Mouse (Mus musculus) ES-Bruce4 (cell line): Measurements from ENCODE around the gene Col9a2. TPM values are rescaled to one million over a fixed set of nuclear protein-coding genes. Genes with fewer than 3 reads are reported as not detected.
A peak's percentile ranks its signal among the peaks of the same experiment; 100 is the strongest.

Experiments
- H3K27ac ChIP-seq: 2 replicates; pipeline ENCODE4 v1.5.1; 2012; ENCODE audit warnings: low read length, inconsistent platforms; ENCODE audit not compliant: insufficient read depth
- H3K27me3 ChIP-seq: 2 replicates; pipeline ENCODE4 v1.6.1; 2012; ENCODE audit warnings: mild to moderate bottlenecking, low read length, inconsistent platforms; ENCODE audit not compliant: control insufficient read depth, poor library complexity, insufficient read depth, severe bottlenecking
- H3K36me3 ChIP-seq: 2 replicates; pipeline ENCODE4 v1.6.1; 2012; ENCODE audit warnings: inconsistent platforms, mild to moderate bottlenecking, low read length, moderate library complexity; ENCODE audit not compliant: control insufficient read depth, poor library complexity, insufficient read depth, severe bottlenecking
- H3K4me1 ChIP-seq: one replicate; pipeline ENCODE4 v1.8.1; 2011; ENCODE audit warnings: low read length; ENCODE audit not compliant: control insufficient read depth, insufficient read depth
- H3K4me3 ChIP-seq: 2 replicates; pipeline ENCODE4 v1.5.1; 2011; ENCODE audit warnings: low read depth, mild to moderate bottlenecking, low read length
- H3K9ac ChIP-seq: 2 replicates; pipeline ENCODE4 v1.6.1; 2012; ENCODE audit warnings: low read depth, mild to moderate bottlenecking, inconsistent platforms; ENCODE audit not compliant: poor library complexity, severe bottlenecking
- H3K9me3 ChIP-seq: replicated peaks from 2 replicates; pipeline ENCODE4 v1.6.1; 2012; ENCODE audit warnings: mild to moderate bottlenecking, low read length, inconsistent platforms; ENCODE audit not compliant: control insufficient read depth, poor library complexity, insufficient read depth, severe bottlenecking
- CTCF ChIP-seq: IDR thresholded peaks from one replicate; pipeline ENCODE4 v1.8.1; 2011; ENCODE audit warnings: low read depth, low read length
- EP300 ChIP-seq: IDR thresholded peaks from 2 replicates; pipeline ENCODE4 v1.6.1; 2011; ENCODE audit warnings: low read depth, low read length; ENCODE audit not compliant: insufficient read depth
- POLR2A ChIP-seq: IDR thresholded peaks from one replicate; pipeline ENCODE4 v1.8.1; 2011; ENCODE audit warnings: low read length; ENCODE audit not compliant: insufficient read depth
- polyA plus RNA-seq: library from polyadenylated mRNA; stranded (reverse); fragments of >200 nt; gene quantifications from 2 replicates; pipeline ENCODE4 v1.2.4, GENCODE M21; 2011; ENCODE audit warnings: low read depth; ENCODE audit not compliant: missing spikeins, insufficient read depth, insufficient read length

Col9a2 gene
- polyA plus RNA-seq, 1 experiment = 5.8 TPM

DNA sequence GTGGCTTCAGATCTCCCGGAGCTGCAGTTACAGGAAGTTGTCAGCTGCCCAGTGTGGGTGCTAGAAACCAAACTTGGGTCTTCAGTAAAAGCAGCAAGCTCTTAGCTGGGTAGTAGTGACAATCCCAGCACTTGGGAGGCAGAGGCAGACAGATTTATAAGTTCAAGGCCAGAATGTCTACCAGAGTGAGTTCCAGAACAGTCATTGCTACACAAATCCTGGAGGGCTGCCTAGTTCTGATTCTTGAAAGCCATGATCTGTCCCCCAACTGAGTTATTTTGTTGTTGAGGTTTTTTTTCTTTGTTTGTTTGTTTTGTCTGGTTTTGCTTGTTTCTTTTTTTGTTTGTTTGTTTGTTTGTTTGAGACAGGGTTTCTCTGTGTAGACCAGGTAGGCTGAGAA lies 11.0 kb upstream of the Col9a2 start:
- Histone ChIP-seq H3K4me1 (no peaks in the 10 kb centered on the region), H3K9me3 (no peaks in the 10 kb centered on the region), H3K36me3 (no peaks in the 10 kb centered on the region), H3K27me3 (no peaks in the 10 kb centered on the region), H3K27ac (no peak overlapping the region), H3K4me3 (no peak overlapping the region), H3K9ac (no peak overlapping the region)
- TF ChIP-seq CTCF = no peak
- no peak for TF ChIP-seq EP300
- TF ChIP-seq POLR2A = no peak

GRCm38 (mm10) chr4:121028659-121029392 lies 10.4 kb upstream of the Col9a2 start:
- Histone ChIP-seq H3K4me1 (no peaks in the 10 kb centered on the region), H3K4me3 (no peak overlapping the region)

GRCm38 (mm10) chr4:121029632-121030031 lies 9.6 kb upstream of the Col9a2 start:
- H3K27me3 ChIP-seq = no peaks in the 10 kb centered on the region
- no peak overlapping the region for H3K9ac ChIP-seq
- no peaks in the 10 kb centered on the region for H3K9me3 ChIP-seq
- H3K4me3 ChIP-seq = no peak overlapping the region
- TF ChIP-seq EP300 (no peak), CTCF (no peak), POLR2A (no peak)
- no peaks in the 10 kb centered on the region for H3K36me3 ChIP-seq
- no peak overlapping the region for H3K27ac ChIP-seq
- H3K4me1 ChIP-seq = no peaks in the 10 kb centered on the region

More at GRCm38 (mm10) chr4:121028659-121029392, 10.4 kb upstream of the Col9a2 start:
- H3K27me3 ChIP-seq = no peaks in the 10 kb centered on the region
- no peaks in the 10 kb centered on the region for H3K36me3 ChIP-seq
- H3K27ac ChIP-seq = no peak overlapping the region
- H3K9ac ChIP-seq = no peak overlapping the region
- no peaks in the 10 kb centered on the region for H3K9me3 ChIP-seq
- TF ChIP-seq CTCF (peak; percentile 93), EP300 (no peak)

DNA sequence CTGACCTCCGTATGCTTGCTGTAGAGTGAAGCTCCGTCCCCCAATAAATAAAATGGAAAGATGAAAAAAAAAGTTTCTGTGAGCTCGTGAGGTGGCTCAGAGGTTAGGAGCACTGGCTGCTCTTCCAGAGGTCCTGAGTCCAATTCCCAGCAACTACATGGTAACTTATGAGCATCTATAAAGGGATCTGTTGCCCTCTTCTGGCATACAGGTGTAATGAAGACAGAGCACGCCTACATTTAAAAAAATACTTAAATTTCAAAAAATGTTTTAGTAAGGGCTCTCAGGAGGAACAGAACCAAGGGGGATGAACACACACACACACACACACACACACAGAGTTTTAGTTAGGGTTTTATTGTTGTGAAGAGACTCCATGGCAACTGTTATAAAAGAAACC lies 7.7 kb upstream of the Col9a2 start:
- H3K9me3 ChIP-seq = no peaks in the 10 kb centered on the region
- no peaks in the 10 kb centered on the region for H3K27me3 ChIP-seq
- no peaks in the 10 kb centered on the region for H3K36me3 ChIP-seq
- no peak overlapping the region for H3K9ac ChIP-seq
- H3K4me3 ChIP-seq = no peak overlapping the region
- TF ChIP-seq POLR2A = no peak
- no peak for TF ChIP-seq CTCF
- no peak for TF ChIP-seq EP300
- no peaks in the 10 kb centered on the region for H3K4me1 ChIP-seq
- H3K27ac ChIP-seq = no peak overlapping the region

DNA sequence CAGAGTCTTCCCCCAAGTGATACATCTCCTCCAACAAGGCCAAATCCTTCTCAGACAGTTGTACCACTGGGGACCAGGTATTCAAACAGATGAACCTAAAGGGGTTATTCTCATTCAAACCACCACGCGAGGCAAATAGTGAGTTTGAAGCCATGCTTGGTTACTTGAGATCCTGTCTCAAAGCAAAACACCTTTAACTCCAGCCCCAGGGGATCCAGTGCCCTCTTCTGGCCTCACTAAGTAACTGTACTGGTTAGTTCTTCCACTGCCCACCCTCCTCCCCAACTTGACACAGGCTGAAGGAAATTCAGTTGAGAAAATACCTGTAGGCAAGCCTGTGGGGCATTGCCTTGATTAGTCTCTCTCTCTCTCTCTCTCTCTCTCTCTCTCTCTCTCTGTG lies 6.2 kb upstream of the Col9a2 start:
- Histone ChIP-seq H3K36me3 (no peaks in the 10 kb centered on the region), H3K9ac (no peak overlapping the region), H3K27ac (no peak overlapping the region), H3K4me1 (no peaks in the 10 kb centered on the region), H3K9me3 (no peaks in the 10 kb centered on the region), H3K4me3 (no peak overlapping the region), H3K27me3 (no peaks in the 10 kb centered on the region)
- TF ChIP-seq EP300 = no peak
- no peak for TF ChIP-seq CTCF
- TF ChIP-seq POLR2A = no peak

DNA sequence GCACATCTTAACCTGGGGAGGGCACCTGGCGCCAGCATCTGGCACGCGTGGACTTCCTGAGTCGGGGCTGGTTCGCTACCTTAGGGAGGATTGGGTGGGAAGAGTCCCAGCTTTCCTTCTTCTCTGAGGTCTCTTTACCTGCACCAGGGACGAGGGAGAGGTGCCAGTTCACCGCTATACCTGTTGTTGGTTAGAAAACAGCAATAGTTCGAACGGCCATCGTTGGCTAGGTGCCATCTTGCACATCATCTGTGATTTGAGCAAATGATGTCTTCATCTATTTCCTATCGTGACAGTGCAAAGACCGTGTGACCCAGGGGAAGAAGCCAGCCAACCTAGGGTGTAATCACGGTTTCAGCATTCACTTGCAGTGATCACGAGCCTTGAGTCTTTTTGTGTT lies 1.1 kb downstream of the Col9a2 start:
- Histone ChIP-seq H3K27ac (no peak overlapping the region), H3K36me3 (no peaks in the 10 kb centered on the region), H3K9me3 (no peaks in the 10 kb centered on the region), H3K4me3 (peak overlapping the region; percentile 82), H3K4me1 (peaks cover 6% of the 10 kb centered on the region), H3K27me3 (no peaks in the 10 kb centered on the region), H3K9ac (peak overlapping the region; percentile 50)
- TF ChIP-seq EP300 = no peak
- no peak for TF ChIP-seq POLR2A
- TF ChIP-seq CTCF = no peak
